Mouse (Mus musculus) MN1 (cell line): ENCODE measurements at regions not wholly inside any gene's neighbourhood (a gene's known extent, or its start where the extent isn't known, plus 50 kb on each side); places are given as distances from the start of the nearest gene placed in this dataset.

Experiments
- DNase-seq: peaks from one replicate; pipeline ENCODE4 v3.0.0-alpha.2; 2016; ENCODE audit warnings: low spot score

DNA sequence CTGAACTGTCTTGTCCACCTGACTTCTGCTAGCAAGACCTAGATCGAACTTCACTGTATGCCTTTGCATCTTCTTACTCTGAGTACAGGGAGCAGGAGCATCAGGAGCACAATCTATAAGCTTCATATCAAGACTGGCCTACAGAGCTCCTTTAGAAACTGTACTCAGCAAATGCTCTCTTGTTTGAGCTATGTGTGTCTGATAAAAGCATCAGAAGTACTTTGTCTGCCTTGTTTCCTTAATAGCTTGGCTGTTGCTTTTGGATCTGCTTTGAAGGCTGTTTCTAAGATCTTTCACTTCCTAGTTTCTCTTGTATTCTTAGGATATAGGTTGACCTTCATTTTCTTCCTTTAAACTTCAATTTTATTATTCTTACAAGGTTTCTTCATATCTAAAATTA lies 175.3 kb upstream of the Cypt12 start:
- no peak for DNase-seq

DNA sequence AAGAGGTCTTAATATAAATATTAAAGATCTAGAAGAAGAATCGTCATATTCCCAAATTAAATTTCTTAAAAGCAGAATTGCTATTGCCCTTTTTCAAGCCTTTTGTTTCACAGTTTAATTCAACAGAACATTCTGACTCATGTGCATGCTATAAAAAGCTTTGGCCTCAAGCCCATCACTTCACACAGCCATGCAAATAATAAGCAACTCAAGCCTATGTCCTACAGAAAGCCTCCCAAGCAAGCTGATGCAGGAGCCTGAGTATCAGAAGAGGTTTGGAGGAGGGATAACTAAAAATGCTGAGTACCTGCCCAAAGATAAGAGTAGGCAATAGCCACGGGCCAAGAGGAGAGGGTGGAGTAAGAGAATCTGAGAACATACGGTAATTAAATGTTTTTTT lies 169.1 kb upstream of the Cypt12 start:
- DNase-seq = no peak

DNA sequence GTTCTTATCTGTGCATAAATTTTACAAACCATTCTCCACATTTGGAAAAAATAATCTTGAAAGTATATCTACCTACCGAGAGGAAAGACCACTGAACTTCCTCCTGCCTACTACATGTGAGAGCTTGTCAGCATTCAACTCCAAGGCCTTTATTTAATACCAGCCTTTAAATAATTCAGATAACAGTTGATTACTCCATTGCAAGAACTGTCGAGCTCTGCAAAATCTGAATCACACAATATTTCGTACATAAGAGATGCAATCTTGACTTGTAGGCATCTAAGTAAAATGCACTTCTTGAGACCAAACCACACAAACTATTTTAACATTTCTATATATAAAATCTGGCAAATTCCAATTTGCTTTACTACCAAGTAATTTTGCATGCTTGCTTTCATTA lies 164.1 kb upstream of the Cypt12 start:
- DNase-seq = no peak

DNA sequence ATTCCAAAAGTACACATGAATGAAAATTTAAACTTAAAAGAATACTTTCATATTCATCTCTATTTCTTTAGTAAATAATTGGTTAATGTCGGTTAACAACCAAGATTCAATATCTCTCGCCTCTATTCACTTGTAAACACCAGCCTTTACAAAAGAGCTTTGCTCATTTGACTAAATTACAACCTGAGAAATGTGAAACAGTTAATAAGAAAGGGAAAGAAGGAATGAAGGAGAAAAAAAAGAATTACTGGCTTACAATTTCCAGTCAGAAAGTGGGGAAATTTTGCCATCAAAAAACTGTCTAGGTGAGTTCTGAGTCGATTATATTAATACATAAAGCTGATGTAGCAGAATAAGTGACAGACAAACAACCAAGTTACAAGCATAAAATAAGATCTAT lies 163.6 kb upstream of the Cypt12 start:
- no peak for DNase-seq

DNA sequence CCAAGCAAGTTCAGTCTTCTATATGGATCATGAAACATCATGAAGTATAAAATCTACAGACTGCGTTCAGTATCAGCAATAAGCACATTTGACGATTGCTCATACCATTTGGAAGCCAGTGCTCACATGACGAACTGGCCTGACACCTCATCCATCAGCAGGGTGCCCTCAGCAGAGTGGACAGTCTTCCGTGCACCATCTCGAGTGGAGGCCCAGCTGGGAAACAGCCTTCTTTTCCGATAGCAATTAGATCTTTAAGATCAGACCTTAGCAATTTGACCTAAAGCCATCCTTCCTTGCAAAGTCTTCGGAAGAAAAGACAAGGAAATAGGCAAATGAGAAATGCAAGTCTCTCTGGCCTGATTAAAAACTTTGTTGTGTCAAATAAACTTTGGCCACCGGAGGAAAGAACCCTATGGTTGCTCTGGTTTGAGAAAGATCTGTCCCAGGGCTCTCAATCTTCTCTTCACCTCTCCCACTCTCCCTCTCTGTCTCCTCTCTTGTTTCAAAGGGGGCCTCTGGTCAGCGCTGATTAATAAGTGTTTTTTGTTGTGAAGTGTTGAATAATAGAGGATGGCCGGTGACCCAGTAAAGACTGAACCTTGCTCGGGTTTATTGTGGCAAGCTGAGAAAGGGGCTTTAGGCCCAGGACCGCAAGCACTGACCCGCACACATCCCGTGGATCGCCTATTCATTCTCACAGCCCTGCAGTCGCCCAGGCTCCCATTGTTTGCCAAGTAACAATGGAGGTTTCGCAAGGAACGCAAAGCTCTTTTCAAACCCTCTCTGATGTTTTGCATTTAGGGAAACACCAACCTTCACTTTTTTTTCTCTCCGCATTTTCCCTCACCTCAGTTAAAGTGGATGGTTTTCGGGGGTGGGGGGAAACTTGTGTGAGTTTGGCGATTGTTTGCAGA lies 162.8 kb upstream of the Cypt12 start:
- DNase-seq = no peak

DNA sequence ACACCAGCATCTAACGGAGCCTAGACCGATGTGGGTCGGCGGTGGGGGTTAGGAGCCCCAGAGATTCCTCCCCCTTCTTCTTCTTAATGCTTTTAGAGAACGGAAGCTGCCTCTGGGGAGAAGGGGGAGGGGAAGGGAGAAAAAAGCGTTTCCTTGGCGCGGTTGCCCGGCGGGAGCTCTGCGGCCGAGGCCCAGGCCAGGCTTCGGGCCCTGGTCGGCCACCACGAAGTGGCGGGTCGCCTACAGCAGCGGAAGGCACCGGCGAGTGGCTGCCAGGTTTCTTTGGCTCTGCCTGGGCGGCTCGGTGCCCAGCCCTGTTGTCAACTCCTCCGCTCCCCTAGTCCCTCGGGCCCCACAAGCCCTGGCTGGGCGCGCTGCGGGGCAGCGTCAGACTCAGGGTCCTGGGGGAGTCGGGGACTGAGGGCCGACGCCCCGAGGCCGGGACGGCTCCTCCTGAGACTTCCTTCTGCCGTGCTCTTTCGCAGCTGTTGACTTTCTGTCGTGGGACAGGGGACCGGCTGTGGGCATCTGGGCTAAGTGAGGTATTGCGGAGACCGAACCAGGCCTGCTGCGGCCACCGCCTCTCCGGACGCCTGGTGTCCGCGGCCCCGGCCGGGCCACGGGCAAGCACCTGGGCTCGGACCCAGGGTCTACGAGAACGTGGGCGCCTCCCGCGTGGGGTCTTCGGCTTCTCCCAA lies 162.0 kb upstream of the Cypt12 start:
- DNase-seq = no peak

DNA sequence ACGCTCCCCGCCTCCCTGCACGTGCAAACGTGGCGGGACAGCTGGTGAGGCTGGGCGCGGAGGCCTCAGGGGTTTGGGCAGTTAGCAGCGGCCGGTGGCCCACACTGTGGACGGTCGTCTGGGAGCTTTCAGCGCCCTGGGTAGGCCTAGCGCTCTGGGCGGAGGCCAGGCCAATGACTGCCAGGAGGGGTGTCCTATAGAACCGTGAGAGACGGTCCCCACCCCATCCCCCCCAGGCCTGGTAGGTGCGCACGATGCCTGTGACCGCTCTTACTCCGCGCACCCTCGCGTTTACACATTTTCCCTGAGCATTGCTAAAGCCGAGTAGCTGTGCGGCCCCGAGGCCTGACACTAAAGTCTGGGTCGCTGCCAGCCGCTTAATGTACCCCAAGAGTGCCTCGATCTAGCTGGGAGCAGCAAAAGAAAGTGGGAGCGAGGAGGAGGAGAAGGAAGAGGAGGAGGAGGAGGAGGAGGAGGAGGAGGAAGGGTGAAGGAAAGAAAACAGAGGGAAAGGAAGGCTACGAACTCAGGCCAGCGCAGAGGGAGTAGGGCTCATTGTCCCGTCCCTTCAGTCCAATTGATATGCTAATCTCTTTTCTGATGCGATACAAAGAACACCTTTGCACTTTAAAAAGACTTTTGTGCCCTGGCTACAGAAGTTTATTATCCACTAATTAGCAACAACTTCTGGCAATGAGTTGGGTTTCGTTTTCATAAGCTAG lies 161.3 kb upstream of the Cypt12 start:
- no peak for DNase-seq

DNA sequence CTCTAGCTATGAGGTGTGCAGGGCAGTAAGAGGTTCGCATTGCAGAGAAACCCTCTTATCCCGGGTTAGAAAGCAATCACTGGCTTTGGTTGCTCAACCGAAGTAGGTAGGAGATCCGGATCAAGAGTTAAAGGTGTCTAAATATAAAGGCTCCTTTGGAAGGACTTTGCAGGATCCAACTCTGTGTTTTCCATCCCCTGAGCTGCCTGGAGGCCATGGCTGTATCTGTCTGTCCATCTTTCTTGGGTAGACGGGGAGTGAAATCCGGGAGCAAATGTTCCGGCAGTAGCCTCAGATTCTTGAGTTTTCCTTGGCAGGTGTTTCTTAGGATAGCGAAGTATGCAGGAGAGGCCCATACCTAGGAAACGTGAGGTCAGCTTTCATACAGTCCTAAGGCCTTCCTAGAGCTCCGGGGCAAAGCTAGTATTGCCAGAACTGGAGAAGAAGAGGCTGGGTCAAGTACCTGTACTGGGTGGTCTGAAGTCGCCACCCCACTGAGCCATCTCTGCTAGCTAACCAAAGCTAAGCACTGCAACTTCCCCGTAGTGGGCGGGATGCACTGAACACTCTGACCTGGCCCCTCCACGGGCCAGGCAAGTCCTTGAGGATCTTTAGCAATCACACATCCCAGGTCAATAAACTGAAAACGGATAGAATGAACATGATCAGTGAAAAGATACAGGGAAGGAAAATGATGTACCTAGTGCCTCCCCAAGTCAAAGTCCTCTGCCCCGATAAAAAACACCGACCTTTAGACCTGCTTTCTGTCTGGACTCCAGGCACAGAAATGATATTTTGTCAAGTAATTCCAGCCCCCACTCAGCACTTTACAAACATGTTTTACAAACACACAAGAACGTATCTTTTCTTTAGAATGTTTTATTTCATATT lies 160.5 kb upstream of the Cypt12 start:
- no peak for DNase-seq

DNA sequence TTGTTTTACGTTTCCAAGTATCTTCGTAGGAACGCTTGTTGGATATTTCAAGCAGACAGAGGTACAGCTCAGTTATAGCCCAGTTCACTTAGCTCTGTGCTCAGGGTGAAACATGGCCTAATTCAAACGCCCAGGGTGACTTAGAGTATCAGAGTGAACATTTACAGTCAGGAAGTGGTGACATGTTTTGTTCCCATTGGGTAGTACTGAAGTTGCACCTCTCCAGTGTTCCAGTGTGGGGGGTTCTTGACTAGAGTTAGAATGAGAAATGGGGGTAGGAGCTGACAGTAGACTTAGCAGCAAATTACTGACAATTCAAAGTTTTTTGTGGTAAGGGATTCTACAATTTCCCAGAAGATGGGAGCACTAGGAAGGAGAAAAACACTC lies 159.9 kb upstream of the Cypt12 start:
- no peak for DNase-seq

DNA sequence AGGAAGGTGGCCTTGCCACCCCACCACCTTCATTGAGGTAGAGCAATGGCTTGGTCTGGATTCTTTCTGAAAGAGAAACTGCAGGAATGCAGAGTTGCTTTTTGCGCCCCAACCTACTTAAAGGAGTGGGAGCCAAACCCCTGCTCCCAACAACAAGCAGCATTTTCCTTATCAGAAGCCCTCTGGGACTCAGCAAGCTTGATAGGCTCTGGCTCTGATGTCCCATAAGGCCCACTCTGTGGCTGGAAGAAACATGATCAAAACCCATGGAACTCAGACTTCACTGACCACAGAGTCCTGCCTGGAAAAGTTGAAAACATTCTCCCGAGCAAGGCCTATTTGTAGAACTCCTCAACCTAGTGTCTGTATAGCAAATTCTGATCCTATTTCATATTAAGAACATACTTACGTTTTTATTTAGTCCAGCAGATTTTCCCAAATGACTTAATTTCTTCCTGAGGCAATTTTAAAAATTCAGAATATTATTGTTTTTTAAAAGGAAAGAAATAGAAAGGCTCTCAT lies 159.4 kb upstream of the Cypt12 start:
- no peak for DNase-seq

DNA sequence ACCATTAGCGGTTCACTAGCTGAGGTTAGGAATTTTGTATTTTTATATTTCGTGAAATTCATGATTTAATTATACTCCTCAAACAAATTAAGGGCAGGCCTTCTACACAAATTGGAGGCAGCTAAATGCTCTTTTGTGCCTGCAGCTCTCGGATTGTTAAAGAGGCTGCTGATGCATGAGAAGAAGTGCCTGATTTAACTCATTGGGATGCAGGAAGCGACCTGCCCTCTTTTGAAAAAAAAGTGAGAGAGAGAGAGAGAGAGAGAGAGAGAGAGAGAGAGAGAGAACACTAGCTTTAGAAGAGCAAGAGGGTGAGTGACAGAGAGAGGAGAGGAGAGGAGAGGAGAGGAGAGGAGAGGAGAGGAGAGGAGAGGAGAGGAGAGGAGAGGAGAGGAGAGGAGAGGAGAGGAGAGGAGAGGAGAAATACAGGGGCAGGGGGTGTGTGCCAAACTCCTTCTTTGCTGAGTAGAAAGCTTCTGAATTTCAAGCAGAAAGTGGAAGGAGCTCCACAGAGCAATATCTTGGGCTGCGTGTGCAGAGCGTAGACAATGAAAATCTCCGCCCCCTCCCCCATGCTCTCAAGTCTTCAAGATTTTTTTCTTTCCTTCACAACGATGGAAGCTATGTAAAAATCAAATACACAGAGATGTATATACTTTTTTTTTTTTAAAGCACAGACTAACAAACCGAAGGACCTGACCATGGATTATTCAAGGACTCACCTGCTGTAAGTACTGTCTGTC lies 158.6 kb upstream of the Cypt12 start:
- DNase-seq = no peak

DNA sequence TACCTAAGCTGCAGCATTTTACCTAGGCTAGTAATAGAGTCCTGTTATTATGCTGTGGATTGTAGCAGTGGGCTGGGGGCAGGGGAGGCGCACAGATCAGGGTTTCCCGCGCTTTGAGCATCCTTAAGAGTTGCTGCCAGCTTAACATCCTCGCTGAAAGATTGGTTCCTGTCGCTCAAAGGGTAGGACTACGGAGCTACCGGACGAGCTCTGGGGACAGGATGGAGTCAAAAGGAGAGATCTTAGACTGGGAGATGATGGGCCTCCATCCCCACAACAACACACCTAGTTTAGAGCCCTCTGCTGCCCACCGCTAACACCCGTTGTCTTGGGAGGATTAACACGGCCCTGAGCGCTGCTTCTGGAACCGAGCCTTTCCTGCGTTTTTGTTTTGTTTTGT lies 157.9 kb upstream of the Cypt12 start:
- no peak for DNase-seq

DNA sequence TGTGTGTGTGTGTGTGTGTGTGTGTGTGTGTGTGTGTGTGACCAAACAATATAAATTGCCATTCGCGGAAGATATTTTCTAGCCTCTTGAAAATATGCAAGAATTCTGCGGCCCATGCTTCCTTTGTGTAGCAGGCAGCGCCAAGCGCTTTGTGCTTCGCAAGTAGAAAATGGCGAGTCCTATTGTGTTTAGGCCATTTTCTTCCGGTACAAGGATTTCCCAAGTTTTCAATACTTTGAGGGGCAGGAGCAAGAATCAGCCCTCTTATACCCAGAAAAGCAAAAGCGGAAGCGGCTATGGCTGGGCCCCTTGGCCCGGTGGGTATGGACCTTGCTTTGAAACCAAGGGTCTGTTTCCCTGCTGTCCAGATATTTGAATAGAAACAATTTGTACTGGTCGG lies 157.4 kb upstream of the Cypt12 start:
- no peak for DNase-seq

DNA sequence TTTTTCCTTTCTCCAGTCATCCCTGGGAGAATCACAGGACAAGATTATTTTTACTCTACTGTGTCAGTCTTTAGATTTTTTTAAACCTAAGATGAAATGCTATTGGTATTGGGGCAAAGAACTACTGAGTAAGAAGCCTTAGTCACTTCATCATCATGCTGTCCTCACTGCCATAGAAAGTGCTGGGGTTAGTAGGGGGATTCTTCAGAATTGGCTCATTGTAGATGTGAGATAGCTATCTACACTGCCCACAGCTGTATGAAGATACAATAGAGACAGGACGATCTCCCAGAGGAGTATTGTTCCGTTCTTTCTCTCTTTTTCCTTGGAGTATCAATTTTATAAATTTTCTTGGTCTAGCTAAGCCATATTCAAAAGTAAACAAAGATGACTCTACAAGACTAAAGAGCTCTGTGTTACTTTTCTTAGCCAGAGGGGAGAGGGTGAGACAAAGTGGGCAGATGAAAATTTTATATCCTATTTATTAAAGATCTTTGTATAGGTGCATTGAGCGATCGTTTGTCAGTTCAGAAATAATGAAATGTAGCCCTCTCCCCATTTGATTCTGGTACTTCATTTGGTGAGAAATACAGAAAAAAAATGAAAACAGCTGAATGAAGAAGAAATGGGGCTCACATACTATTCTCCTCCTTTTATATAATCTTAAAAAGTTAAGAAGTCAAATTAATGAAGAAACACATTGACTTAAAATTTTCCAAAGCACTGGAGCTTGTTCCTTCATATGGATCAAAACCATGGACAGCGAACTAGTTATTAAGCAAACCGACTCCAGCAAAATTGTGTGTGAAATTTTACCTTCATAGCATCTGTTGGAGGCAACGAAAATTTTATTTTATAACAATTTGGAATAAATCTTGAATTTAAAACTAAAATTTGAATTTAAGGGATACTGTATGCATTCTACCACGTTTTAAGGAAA lies 156.6 kb upstream of the Cypt12 start:
- no peak for DNase-seq

DNA sequence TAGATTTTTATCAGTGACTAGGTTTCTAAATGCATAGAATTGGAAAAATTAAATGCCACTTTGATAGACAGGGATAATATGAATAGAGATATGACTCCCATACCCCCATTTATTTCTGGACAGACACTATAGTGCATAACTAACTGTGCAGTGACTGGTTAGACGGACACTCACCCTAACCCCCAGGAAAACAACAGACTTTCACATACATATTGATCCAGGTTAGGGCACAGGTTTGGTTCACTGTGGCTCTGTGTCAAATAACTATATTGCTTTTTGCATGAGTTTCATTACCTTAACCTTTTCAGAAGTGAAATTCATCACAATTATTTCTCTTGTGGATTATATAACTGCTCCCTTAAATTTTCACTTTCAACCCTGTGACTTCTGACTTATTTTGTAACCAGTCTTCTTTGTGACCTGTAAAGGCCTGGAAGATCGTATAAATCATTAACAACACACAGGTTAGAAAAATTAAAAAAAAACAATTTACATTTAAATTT lies 155.6 kb upstream of the Cypt12 start:
- DNase-seq = no peak

DNA sequence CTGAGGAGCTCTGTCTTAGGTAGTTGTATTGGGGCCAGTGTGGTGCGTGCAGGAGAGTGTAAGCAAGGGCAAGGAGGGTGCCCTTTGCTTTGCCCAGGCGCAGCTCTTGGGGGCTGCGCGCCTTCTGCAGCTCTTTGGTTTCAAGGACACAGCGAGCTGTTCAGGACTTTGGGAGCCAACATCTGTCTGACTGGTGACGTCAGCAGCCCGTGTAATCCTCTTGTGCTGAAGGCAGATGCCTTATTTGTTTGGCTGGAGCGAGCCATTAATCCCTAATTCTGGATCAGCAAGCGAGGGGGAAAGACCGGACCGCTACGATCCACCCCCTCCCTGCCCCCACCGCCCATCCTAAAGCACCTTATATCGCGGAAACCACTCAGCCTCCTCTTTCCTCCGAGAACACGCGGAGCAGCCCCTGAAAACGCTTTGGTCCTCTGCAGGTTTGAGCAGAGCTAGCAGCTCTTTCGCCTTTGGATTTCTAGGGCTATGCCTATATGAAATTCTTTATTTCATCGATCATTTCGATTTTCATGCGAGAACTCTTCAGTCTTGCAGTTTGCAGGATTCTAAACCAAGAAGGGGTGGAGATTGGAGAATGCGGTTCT lies 154.5 kb upstream of the Cypt12 start:
- no peak for DNase-seq

DNA sequence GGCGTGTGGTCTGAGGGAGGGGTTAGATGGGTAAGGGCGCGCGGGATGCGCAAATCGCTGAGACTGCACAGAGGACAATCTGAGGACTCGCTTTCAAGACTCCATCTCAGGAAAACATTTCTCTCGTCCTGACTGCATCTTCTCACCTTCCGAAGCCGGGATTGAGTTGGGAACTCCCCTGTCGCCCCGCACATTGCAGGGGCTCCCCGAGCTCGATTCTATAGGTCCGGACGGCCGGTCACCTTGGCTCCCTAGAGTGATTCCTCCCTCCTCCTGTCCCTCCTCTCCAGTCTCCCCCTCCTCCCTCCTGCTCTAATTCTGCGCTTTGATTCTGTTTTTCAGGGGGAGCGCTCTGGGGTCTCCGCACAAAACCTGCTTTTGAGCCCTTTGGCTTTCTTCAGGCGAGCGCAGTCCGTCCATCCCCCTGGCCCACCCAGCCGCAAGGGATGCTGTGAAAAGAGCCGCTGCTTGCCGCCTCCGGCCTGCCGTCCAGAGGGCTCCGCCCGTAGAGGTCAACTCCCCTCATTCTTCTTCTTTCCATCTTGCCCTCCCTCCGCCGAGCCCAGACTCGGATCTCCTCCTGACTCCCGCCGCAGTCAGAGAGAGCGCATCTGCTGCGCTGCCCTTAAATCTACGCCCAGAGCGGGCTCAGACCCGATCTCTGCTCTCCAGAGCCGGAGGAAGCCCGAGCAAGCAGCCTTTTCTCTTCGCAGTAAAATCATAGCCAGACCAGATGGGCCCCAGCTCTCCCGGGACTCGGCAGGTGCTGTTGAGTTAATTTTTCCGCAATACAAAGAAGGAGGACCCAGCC lies 153.8 kb upstream of the Cypt12 start:
- no peak for DNase-seq
